Mouse (Mus musculus) bone marrow macrophage, adult 2 months (primary cell): ENCODE results near the gene Dis3.
"Not testable (repeated sequence)": the region's sequence is repeated elsewhere in the genome, so short reads cannot be mapped to it uniquely, and the experiment has no call there.

Experiments used
- CTCF ChIP-seq: IDR thresholded peaks from 2 replicates; pipeline ENCODE4 v1.5.1; 2012; ENCODE audit warnings: low read depth, mild to moderate bottlenecking, low read length, moderate library complexity
- POLR2A ChIP-seq: IDR thresholded peaks from 2 replicates; pipeline ENCODE4 v1.6.1; 2012; ENCODE audit warnings: mild to moderate bottlenecking, low read depth, low read length, borderline replicate concordance

- not testable (repeated sequence) for TF ChIP-seq CTCF, POLR2A
Observed at GRCm38 (mm10) chr14:99039308-99039707, 60.3 kb downstream of the Dis3 start.
